Mouse (Mus musculus) E14TG2a.4 (cell line): ENCODE results near the gene Arhgef28.

Source experiments
- H3K27me3 ChIP-seq: 2 replicates; pipeline ENCODE4 v1.6.1; 2014; ENCODE audit warnings: low read length, control low read depth; ENCODE audit not compliant: insufficient read depth
- H3K36me3 ChIP-seq: 2 replicates; pipeline ENCODE4 v1.6.1; 2014; ENCODE audit warnings: low read length, control low read depth; ENCODE audit not compliant: insufficient read depth
- H3K4me1 ChIP-seq: replicated peaks from 2 replicates; pipeline ENCODE4 v1.6.1; 2014; ENCODE audit warnings: low read depth, low read length, control low read depth
- H3K4me3 ChIP-seq: replicated peaks from 2 replicates; pipeline ENCODE4 v1.5.1; 2014; ENCODE audit warnings: mild to moderate bottlenecking, low read length
- H3K9me3 ChIP-seq: 2 replicates; pipeline ENCODE4 v1.6.1; 2014; ENCODE audit warnings: low read length, control low read depth
- CTCF ChIP-seq: conservative IDR thresholded peaks from 2 replicates; pipeline ENCODE4 v1.5.1; 2014; ENCODE audit warnings: low read length
- NANOG ChIP-seq: IDR thresholded peaks from 2 replicates; pipeline ENCODE4 v1.6.1; 2014; ENCODE audit warnings: borderline replicate concordance, low read length, mixed read lengths
- POU5F1 ChIP-seq: IDR thresholded peaks from 2 replicates; pipeline ENCODE4 v1.6.1; 2014; ENCODE audit warnings: low read length, borderline replicate concordance

Arhgef28 gene

DNA sequence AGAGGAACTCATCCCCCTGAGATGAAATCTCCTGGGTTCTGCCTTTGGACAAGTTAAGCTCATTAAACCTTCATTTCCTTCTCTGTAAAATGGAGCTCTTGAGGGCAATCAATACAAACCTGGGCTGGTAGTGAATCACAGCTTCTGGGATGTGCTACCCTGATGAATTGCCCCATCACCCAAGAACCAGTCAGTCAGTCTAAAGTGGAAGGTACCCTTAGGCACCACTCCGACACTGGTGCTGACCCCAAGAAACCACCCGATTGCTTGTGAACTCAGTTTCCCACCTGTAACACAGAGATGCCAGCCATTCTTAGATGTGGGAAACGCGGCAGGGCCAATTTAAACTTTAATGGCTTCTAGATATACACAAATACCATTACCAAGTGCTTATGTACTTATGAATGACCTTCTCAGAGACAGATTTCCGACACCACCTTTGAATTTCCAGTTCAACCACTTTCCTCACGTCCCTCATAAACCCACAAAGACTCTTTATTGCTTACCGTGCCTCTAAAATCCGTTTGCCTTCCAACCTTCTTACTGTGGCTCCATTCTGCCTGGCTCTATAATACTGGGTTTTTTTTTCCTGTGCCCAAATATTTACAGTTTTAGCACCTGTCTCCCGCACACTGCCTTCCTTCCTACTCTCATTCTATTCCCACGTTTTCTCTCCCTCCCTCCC is 30.8 kb downstream of the Arhgef28 start:
- H3K4me1 ChIP-seq, result peaks cover 11% of the 10 kb centered on the region; the same call in 1 of the 2 replicates
- no peak overlapping the region for H3K4me3 ChIP-seq
- H3K27me3 ChIP-seq, result peaks cover 27% of the 10 kb centered on the region
- H3K9me3 ChIP-seq, result no peaks in the 10 kb centered on the region
- H3K36me3 ChIP-seq, result no peaks in the 10 kb centered on the region
- TF ChIP-seq POU5F1 (no peak), NANOG (no peak), CTCF (no peak)

DNA sequence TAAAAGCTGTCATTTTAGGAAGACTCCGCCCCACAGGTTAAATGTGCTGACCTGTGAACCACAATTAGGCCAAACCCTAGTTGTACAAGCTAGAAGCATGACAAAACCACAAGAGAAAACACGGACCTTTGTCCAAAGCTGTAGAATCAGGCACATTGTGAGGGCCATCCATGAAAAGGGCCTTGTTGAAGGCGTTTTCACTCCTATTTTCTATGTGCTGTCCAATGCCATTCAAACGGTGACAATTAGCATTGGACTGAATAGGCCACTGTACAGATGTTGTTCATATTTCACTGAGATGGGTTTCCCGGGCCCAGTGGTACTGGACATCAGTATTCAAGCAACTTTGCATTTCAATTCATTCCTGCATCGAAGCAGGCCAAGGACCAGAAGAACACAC is 33.2 kb downstream of the Arhgef28 start:
- no peak overlapping the region for H3K4me3 ChIP-seq
- TF ChIP-seq NANOG (no peak), POU5F1 (no peak)
- H3K36me3 ChIP-seq, result no peaks in the 10 kb centered on the region
- H3K9me3 ChIP-seq, result no peaks in the 10 kb centered on the region
- H3K4me1 ChIP-seq, result peaks cover 13% of the 10 kb centered on the region; the same call in 1 of the 2 replicates
- peaks cover 26% of the 10 kb centered on the region for H3K27me3 ChIP-seq

DNA sequence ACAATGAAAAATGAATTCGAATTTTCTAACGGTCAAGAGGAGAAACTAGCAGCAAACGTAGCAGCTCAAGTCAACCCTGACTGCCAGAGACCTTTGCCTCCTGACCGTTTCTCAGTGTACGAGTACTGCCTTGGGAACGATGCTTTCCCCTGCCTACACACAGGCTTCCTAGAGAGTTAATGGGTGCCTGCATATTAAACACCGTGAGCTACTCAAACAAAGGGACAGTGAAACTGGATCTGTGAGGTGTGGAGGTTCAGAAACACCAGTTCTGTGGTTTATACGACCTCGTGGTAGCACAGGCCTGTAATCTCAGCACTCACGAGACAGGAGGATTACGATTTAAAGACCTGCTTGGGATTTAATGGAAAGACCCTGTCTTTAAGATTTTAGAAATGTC is 33.9 kb downstream of the Arhgef28 start:
- Histone ChIP-seq H3K4me1 (peaks cover 13% of the 10 kb centered on the region; the same call in 1 of the 2 replicates), H3K36me3 (no peaks in the 10 kb centered on the region), H3K9me3 (no peaks in the 10 kb centered on the region), H3K4me3 (no peak overlapping the region), H3K27me3 (peaks cover 20% of the 10 kb centered on the region; the same call in 1 of the 2 replicates)
- TF ChIP-seq CTCF (no peak), NANOG (no peak), POU5F1 (no peak)

DNA sequence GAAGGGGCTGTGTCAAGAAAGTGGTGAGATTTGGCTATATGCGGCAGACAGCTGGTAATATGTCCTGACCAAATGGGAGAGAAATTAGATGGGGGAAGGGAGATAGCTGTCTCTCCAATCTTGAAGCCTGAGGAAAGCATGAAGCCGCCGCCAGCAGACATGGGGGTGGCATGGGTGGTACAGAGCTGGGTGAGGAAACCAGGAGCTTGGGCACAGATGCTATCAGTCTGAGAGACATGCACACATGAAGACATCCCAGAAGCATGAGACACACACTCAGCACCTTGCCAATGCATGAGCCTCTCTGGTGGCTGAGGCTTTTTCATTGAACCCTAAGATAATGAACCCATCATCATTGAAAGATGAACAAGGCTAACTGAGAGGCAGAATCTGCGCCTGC is 34.5 kb downstream of the Arhgef28 start:
- H3K9me3 ChIP-seq, result no peaks in the 10 kb centered on the region
- H3K27me3 ChIP-seq, result peaks cover 20% of the 10 kb centered on the region; the same call in 1 of the 2 replicates
- no peak for TF ChIP-seq NANOG
- no peak for TF ChIP-seq POU5F1
- TF ChIP-seq CTCF, result no peak
- peak overlapping the region; percentile 8; the same call in 1 of the 2 replicates for H3K4me3 ChIP-seq
- H3K4me1 ChIP-seq, result peaks cover 13% of the 10 kb centered on the region; the same call in 1 of the 2 replicates
- no peaks in the 10 kb centered on the region for H3K36me3 ChIP-seq

DNA sequence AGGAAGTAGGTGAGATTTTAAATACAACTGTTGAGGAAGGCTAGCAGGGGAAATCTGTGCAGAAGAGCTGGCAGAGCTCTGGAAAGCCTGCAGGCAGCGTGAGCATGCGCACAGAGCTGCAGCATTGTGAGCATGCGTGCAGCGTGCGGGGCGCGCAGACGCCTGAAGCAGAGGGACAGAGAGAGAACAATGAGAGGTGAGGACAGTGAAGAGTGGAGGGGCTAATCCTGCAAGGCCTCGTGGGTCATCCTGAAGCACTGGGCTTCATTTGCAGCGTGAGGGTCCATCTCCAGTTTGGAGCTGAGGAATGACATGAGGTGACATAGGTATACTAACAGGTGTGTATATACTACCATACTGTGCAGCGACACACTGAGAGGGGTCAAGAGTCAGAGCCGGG is 35.0 kb downstream of the Arhgef28 start:
- Histone ChIP-seq H3K36me3 (no peaks in the 10 kb centered on the region), H3K9me3 (no peaks in the 10 kb centered on the region), H3K27me3 (peaks cover 18% of the 10 kb centered on the region; the same call in 1 of the 2 replicates), H3K4me3 (peak overlapping the region; percentile 8; the same call in 1 of the 2 replicates), H3K4me1 (peaks cover 13% of the 10 kb centered on the region; the same call in 1 of the 2 replicates)
- no peak for TF ChIP-seq NANOG
- no peak for TF ChIP-seq CTCF
- no peak for TF ChIP-seq POU5F1

DNA sequence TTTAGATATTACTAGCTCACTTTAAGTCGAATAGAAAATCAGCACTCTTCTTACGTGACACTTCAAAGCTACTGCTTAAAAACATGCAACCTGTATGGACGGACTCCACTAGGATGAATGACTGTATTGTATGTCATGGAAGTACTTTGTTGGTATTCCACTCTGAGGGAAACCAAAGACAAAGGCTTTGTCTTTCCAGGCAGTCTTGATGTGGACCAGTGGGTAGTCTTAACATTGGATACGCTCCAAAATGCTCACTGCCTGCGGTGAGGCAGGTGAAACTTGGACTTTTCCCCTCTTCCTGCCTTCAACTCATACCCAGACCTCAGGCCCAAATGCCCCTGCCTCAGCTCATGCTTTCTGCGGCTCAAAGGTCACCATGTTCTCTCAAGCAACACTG is 41.4 kb downstream of the Arhgef28 start:
- Histone ChIP-seq H3K27me3 (peaks cover 6% of the 10 kb centered on the region), H3K36me3 (no peaks in the 10 kb centered on the region), H3K4me3 (no peak overlapping the region), H3K4me1 (no peaks in the 10 kb centered on the region), H3K9me3 (no peaks in the 10 kb centered on the region)
- TF ChIP-seq CTCF (no peak), POU5F1 (no peak), NANOG (no peak)

DNA sequence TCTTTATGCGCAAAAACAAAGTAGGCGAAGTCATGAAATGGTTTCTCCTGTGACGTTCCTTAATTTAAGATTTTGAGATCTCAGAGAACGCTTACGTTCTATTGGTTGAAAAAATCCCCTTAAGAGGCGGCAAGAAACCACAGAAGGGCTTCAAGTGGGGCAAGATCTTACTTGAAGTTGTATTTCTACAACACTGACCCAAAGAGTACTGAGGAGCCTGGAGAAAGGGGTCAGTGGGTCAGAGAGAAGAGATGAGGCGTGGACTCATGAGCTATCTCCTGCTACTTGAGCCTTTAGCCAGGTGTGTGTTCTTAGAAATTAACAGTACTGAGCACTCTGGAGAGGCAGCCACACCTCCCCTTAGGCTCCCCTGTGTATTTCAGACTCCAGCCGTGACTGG is 44.7 kb downstream of the Arhgef28 start:
- H3K36me3 ChIP-seq, result no peaks in the 10 kb centered on the region
- H3K4me3 ChIP-seq, result no peak overlapping the region
- TF ChIP-seq CTCF (no peak), POU5F1 (no peak), NANOG (no peak)
- no peaks in the 10 kb centered on the region for H3K9me3 ChIP-seq
- H3K27me3 ChIP-seq, result peaks cover 10% of the 10 kb centered on the region
- no peaks in the 10 kb centered on the region for H3K4me1 ChIP-seq

DNA sequence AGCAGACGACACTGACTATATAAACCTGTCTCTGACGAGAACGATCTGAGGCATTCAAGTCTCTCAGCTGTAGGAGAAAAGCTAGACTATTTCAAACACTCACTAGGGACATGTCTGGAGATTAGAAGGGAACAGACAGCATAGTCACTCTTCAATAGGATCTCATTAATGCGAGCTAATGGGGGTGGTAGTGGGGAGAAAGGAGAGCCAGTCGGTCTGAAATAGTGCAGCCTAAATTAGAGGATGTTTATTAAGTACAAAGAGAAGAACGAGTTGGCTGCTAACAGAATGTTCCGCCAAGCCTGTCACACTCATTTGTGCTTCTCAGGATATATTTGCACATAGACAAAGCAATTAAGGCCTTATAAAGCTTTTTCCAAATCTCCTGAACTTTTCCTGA is 49.6 kb downstream of the Arhgef28 start:
- Histone ChIP-seq H3K4me1 (no peaks in the 10 kb centered on the region), H3K4me3 (no peak overlapping the region), H3K9me3 (no peaks in the 10 kb centered on the region), H3K27me3 (peaks cover 6% of the 10 kb centered on the region), H3K36me3 (no peaks in the 10 kb centered on the region)
- no peak for TF ChIP-seq CTCF
- no peak for TF ChIP-seq NANOG

DNA sequence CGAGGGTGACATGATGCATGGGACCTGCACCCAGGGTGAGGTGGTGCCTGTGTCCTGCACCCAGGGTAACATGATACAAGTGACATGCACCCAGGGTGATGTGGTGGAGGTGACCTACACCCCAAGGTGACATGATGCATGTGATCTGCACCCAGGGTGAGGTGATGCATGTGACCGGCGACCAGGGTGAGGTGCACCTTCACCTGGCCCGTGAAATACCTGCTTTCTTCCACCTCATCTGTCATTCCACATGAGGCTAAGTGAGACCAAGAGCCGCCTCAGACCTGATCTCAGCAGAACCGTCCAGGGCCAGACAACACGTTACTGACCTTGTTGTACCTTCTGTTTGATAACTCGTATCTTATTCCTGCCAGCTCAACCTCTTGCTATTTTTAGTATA is 53.5 kb downstream of the Arhgef28 start:
- Histone ChIP-seq H3K4me3 (no peak overlapping the region), H3K9me3 (no peaks in the 10 kb centered on the region; the same call in 1 of the 2 replicates), H3K36me3 (no peaks in the 10 kb centered on the region), H3K4me1 (no peaks in the 10 kb centered on the region), H3K27me3 (peaks cover 6% of the 10 kb centered on the region; the same call in 1 of the 2 replicates)
- TF ChIP-seq POU5F1 (no peak), CTCF (no peak), NANOG (no peak)
